Comparison of ENCODE assay signal across 9 mouse cellular contexts in the genomic region with DNA sequence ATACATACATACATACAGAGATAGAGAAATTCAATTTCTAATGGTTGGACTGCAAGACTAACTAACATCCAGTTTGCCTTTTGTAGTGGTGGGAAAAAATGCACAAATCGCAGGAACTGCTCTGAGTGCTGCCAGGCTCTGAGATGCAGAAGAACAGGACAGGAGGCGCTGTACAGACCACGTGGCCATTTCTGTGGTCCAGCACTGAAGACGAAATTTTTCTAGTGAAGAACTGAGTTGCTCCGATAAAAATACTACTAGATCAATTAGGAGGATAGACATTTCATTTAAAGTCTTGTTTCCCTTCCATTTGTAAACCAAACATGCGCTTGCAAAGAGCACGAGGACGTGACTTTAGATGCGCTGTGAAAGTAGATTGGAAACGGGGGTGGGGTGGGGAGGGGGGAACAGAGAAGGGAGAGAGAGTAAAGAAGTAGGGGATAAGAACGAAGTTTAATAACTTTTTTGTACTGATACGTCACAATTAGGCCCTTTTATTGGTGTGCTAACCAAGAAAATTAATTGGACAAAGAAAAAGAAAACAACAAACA. TPM values are rescaled to one million over a fixed set of nuclear protein-coding genes. Genes with fewer than 3 reads are reported as not detected.
DNase-seq lines count a peak whose midpoint lies in the region; ATAC-seq and TF ChIP-seq lines count a peak whose summit lies in the region.
"Had no signal": no experiment of that assay in that cellular context is flagged by ENCODE, and none has a peak within 500 bp of the region (broad histone marks: within the 10 kb centered on the region; RNA-seq: fewer than 3 reads in every experiment).

No protein-coding gene starts in this region.

- no peak for TF ChIP-seq POLR2A in MEL (IDR thresholded peaks at IDR 0.05; ENCODE audit: control insufficient read depth in 1 of 2, insufficient read depth in 1 of 2, low read depth in 1 of 2, low read length in 2 of 2, poor library complexity in 1 of 2)

- TF ChIP-seq CTCF in MEL (IDR thresholded peaks at IDR 0.05 in 2 of 3, conservative IDR thresholded peaks at IDR 0.05 in 1 of 3; ENCODE audit: control insufficient read depth in 1 of 3, insufficient read depth in 1 of 3, low read depth in 2 of 3, low read length in 3 of 3, poor library complexity in 1 of 3, severe bottlenecking in 1 of 3) = peak in 2 of 3 experiments; percentile 26 to 46; a peak in 3 of 6 replicates

- H3K4me2 ChIP-seq in kidney, embryonic 15.5 days = peak overlapping the region; percentile 64
- peak overlapping the region; percentile 80 for H3K4me2 ChIP-seq in hindbrain, embryonic 14.5 days (replicated peaks)

- no peaks in the 10 kb centered on the region for H3K36me3 ChIP-seq in kidney, embryonic 15.5 days
- H3K36me3 ChIP-seq in MEL (ENCODE audit: control insufficient read depth in 1 of 2, insufficient read depth in 2 of 2, low read length in 2 of 2) = peaks cover 0 to 9% of the 10 kb centered on the region in 2 experiments; a peak in 2 of 4 replicates
- no peaks in the 10 kb centered on the region for H3K36me3 ChIP-seq in hindbrain, embryonic 14.5 days (replicated peaks; ENCODE audit: control insufficient read depth, insufficient read depth)

- peaks cover 25% of the 10 kb centered on the region for H3K4me1 ChIP-seq in kidney, embryonic 15.5 days
- peaks cover 0 to 7% of the 10 kb centered on the region in 2 experiments; a peak in 2 of 4 replicates for H3K4me1 ChIP-seq in MEL (ENCODE audit: control insufficient read depth in 1 of 2, insufficient read depth in 2 of 2, low read length in 2 of 2)
- H3K4me1 ChIP-seq in hindbrain, embryonic 14.5 days (replicated peaks; ENCODE audit: control insufficient read depth, insufficient read depth, low read length) = peaks cover 9% of the 10 kb centered on the region

- DNase-seq in kidney, adult 8-10 months = no peak
- DNase-seq in MEL (ENCODE audit: low read depth, low spot score) = peak; percentile 93
- peak; percentile 84 for DNase-seq in embryo, embryonic 10.5 days (ENCODE audit: low spot score)
- peak; percentile 41 for DNase-seq in hindbrain, embryonic 14.5 days (ENCODE audit: low spot score)
- peak; percentile 13 for DNase-seq in lung, postnatal 25 days (ENCODE audit: low spot score)
- no peak for DNase-seq in urinary bladder, adult 2 months (ENCODE audit: low spot score)
- no peak for DNase-seq in layer of hippocampus, adult 9-10 months (ENCODE audit: low spot score)

- TF ChIP-seq RAD21 in MEL (IDR thresholded peaks at IDR 0.05; ENCODE audit: low read depth, low read length) = no peak

- H3K79me2 ChIP-seq in MEL (ENCODE audit: control insufficient read depth, insufficient read depth, low read length, poor library complexity) = no peaks in the 10 kb centered on the region

- ATAC-seq in kidney, embryonic 15.5 days (replicated peaks; ENCODE audit: low FRiP score) = 0 out of 2 replicates have a peak, but pooled peaks have one; percentile 29
- ATAC-seq in hindbrain, embryonic 14.5 days (ENCODE audit: low FRiP score) = no peak

- H3K27me3 ChIP-seq in kidney, embryonic 15.5 days = no peaks in the 10 kb centered on the region
- no peaks in the 10 kb centered on the region for H3K27me3 ChIP-seq in MEL (ENCODE audit: control insufficient read depth in 1 of 2, insufficient read depth in 2 of 2, low read length in 2 of 2)
- no peaks in the 10 kb centered on the region for H3K27me3 ChIP-seq in hindbrain, embryonic 14.5 days (ENCODE audit: control insufficient read depth, insufficient read depth, low read length)

- H3K9ac ChIP-seq in kidney, embryonic 15.5 days = 0 out of 2 replicates have a peak overlapping the region, but pooled peaks have one; percentile 31
- peak overlapping the region; percentile 57 for H3K9ac ChIP-seq in MEL (ENCODE audit: control insufficient read depth, low read depth, low read length, poor library complexity, severe bottlenecking)
- peak overlapping the region; percentile 49 for H3K9ac ChIP-seq in hindbrain, embryonic 14.5 days

- peak overlapping the region; percentile 23; the same call in 1 of the 2 replicates for H3K27ac ChIP-seq in kidney, embryonic 15.5 days
- H3K27ac ChIP-seq in MEL (ENCODE audit: control insufficient read depth, low read depth, low read length) = peak overlapping the region; percentile 26; the same call in 1 of the 2 replicates
- no peak overlapping the region for H3K27ac ChIP-seq in hindbrain, embryonic 14.5 days

- peak overlapping the region; percentile 63 for H3K4me3 ChIP-seq in kidney, embryonic 15.5 days (replicated peaks)
- peak overlapping the region; percentile 60 to 61 for H3K4me3 ChIP-seq in MEL (ENCODE audit: control insufficient read depth in 1 of 2, insufficient read depth in 1 of 2, low read depth in 2 of 2, low read length in 2 of 2)
- peak overlapping the region; percentile 52 for H3K4me3 ChIP-seq in hindbrain, embryonic 14.5 days (replicated peaks; ENCODE audit: low read length)

- under 1% methylated on average over 12 of the region's 12 CpGs for WGBS in kidney, embryonic 15.5 days
- WGBS in hindbrain, embryonic 14.5 days = 0% methylated on average over 12 of the region's 12 CpGs

- no peaks in the 10 kb centered on the region for H3K9me3 ChIP-seq in kidney, embryonic 15.5 days (replicated peaks)
- no peaks in the 10 kb centered on the region for H3K9me3 ChIP-seq in MEL (replicated peaks; ENCODE audit: insufficient read depth, low read length)
- no peaks in the 10 kb centered on the region for H3K9me3 ChIP-seq in hindbrain, embryonic 14.5 days (ENCODE audit: control insufficient read depth, low read length)

- TF ChIP-seq EP300 in MEL (IDR thresholded peaks at IDR 0.05; ENCODE audit: low read depth in 1 of 2, low read length in 2 of 2) = no peak

TF ChIP-seq in MEL, 35 proteins besides CTCF, POLR2A, EP300 and RAD21:
- TF ChIP-seq BHLHE40 (IDR thresholded peaks at IDR 0.05; ENCODE audit: borderline replicate concordance, low read depth, low read length) (no peak), TCF12 (IDR thresholded peaks at IDR 0.05; ENCODE audit: low read depth, low read length) (no peak), JUND (IDR thresholded peaks at IDR 0.05; ENCODE audit: low read depth, low read length) (no peak), CHD2 (IDR thresholded peaks at IDR 0.05; ENCODE audit: low read length) (no peak), ETS1 (IDR thresholded peaks at IDR 0.05; ENCODE audit: low read depth, low read length) (no peak), MEF2A (IDR thresholded peaks at IDR 0.05; ENCODE audit: extremely low read depth, insufficient replicate concordance, low read depth, low read length, poor library complexity, severe bottlenecking) (no peak), ZMIZ1 (IDR thresholded peaks at IDR 0.05; ENCODE audit: low read depth, low read length) (no peak), ELF1 (IDR thresholded peaks at IDR 0.05; ENCODE audit: low read depth, low read length) (no peak), KAT2A (conservative IDR thresholded peaks at IDR 0.05; ENCODE audit: low read depth, low read length) (no peak), SIN3A (IDR thresholded peaks at IDR 0.05; ENCODE audit: low read length) (no peak), E2F4 (IDR thresholded peaks at IDR 0.05; ENCODE audit: borderline replicate concordance, low read depth, low read length) (no peak), SMC3 (IDR thresholded peaks at IDR 0.05; ENCODE audit: low read depth, low read length) (no peak), MAFK (IDR thresholded peaks at IDR 0.05; ENCODE audit: borderline replicate concordance, low read depth, low read length) (no peak), USF2 (IDR thresholded peaks at IDR 0.05; ENCODE audit: borderline replicate concordance in 1 of 2, insufficient read depth in 1 of 2, low read depth in 1 of 2, low read length in 2 of 2) (no peak), MXI1 (IDR thresholded peaks at IDR 0.05; ENCODE audit: low read depth, low read length) (no peak), MYC (IDR thresholded peaks at IDR 0.05; ENCODE audit: low read depth, low read length) (no peak), ZKSCAN1 (IDR thresholded peaks at IDR 0.05; ENCODE audit: low read depth, low read length) (no peak), MYB (IDR thresholded peaks at IDR 0.05; ENCODE audit: low read depth, low read length) (no peak), HCFC1 (IDR thresholded peaks at IDR 0.05; ENCODE audit: low read depth, low read length) (no peak)

RNA-seq across cellular contexts. Expression of a gene that starts 7.6 kb away (rescaled TPM):
- polyA plus RNA-seq in kidney, embryonic 15.5 days (2015; fragmentation: Nextera tagmentation; extraction: Ambion mirVana) = 136 and 139 TPM in 2 replicates
- 257 and 258 TPM in 2 replicates for total RNA-seq in MEL (2012; rRNA removed)
- 100 to 1,000 TPM; 311 to 339 TPM for polyA plus RNA-seq in MEL (2012; ENCODE audit: insufficient read depth in 1 of 2, insufficient read length in 2 of 2, low read depth in 1 of 2, low replicate concordance in 2 of 2, missing spikeins in 1 of 2)
- polyA plus RNA-seq in hindbrain, embryonic 14.5 days (2014; fragmentation: Nextera tagmentation; extraction: Ambion mirVana) = 75.5 and 87.8 TPM in 2 replicates
- 40.5 and 48.2 TPM in 2 replicates for polyA plus RNA-seq in urinary bladder, adult 2 months (2012; rRNA removed)

RNA-seq across cellular contexts. Expression of a gene that starts 26.0 kb away (rescaled TPM):
- polyA plus RNA-seq in kidney, embryonic 15.5 days (2015; fragmentation: Nextera tagmentation; extraction: Ambion mirVana) = not detected in 2 replicates
- total RNA-seq in MEL (2012; rRNA removed) = not detected in 2 replicates
- polyA plus RNA-seq in MEL (2012; ENCODE audit: insufficient read depth in 1 of 2, insufficient read length in 2 of 2, low read depth in 1 of 2, low replicate concordance in 2 of 2, missing spikeins in 1 of 2) = not detected
- not detected in 2 replicates for polyA plus RNA-seq in hindbrain, embryonic 14.5 days (2014; fragmentation: Nextera tagmentation; extraction: Ambion mirVana)
- polyA plus RNA-seq in urinary bladder, adult 2 months (2012; rRNA removed) = not detected in 2 replicates
- total RNA-seq: heart, postnatal 14 days had no signal

RNA-seq across cellular contexts. Expression of a gene that starts 42.2 kb away (rescaled TPM):
- not detected in 2 replicates for polyA plus RNA-seq in kidney, embryonic 15.5 days (2015; fragmentation: Nextera tagmentation; extraction: Ambion mirVana)
- not detected in 2 replicates for total RNA-seq in MEL (2012; rRNA removed)
- not detected for polyA plus RNA-seq in MEL (2012; ENCODE audit: insufficient read depth in 1 of 2, insufficient read length in 2 of 2, low read depth in 1 of 2, low replicate concordance in 2 of 2, missing spikeins in 1 of 2)
- polyA plus RNA-seq in hindbrain, embryonic 14.5 days (2014; fragmentation: Nextera tagmentation; extraction: Ambion mirVana) = not detected in 2 replicates
- polyA plus RNA-seq in urinary bladder, adult 2 months (2012; rRNA removed) = not detected in 2 replicates
- total RNA-seq: heart, postnatal 14 days had no signal

Comparison
In these comparisons a context has a peak if more than half of its experiments do, and no peak if none do; other contexts are left out.
1. DNase-seq: peak in MEL (single experiment), embryo, embryonic 10.5 days (single experiment), hindbrain, embryonic 14.5 days (single experiment) and lung, postnatal 25 days (single experiment); none in kidney, adult 8-10 months (0 of 2), urinary bladder, adult 2 months (single experiment) and layer of hippocampus, adult 9-10 months (single experiment).
2. Peak in every context shown above with its lines, with median percentiles within 50 percentile points of each other: H3K4me3 ChIP-seq and H3K9ac ChIP-seq.